Mouse (Mus musculus) urinary bladder, postnatal 25 days (tissue): ENCODE results near the gene Prpf40a.

ENCODE experiments used
- DNase-seq: peaks from one replicate; pipeline ENCODE4 v3.0.0; 2022; ENCODE audit warnings: low spot score

Gene Prpf40a

GRCm38 (mm10) chr2:53190684-53191511 is at the start of gene Prpf40a:
TSS of gene Prpf40a (minus strand) at chr2:53191284.
- DNase-seq = peak; percentile 100

GRCm38 (mm10) chr2:53222242-53222641 is 31.2 kb upstream of the Prpf40a start:
- no peak for DNase-seq

- DNase-seq = no peak
Observed at GRCm38 (mm10) chr2:53213493-53213892, 22.4 kb upstream of the Prpf40a start.

DNA sequence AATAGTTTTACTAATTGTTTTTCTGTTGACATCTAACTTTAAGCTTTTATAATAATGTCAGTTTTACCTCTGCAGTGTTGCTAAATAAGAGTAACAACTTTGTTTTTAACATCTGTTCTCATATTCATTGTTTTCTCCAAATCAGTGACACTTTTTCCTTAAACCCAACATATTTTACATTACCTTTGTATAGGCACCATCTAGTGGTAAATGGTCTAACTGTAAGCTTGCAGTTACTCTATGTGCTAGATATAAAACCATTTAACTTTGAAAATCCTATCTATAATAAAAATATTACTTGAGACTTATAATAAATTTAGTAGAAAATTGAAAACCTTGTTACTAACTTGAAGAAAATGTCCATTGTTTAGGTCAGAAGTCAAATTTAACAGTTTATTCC is 15.7 kb upstream of the Prpf40a start:
- no peak for DNase-seq

- DNase-seq = no peak
Observed at GRCm38 (mm10) chr2:53204373-53205274, 13.5 kb upstream of the Prpf40a start.

DNA sequence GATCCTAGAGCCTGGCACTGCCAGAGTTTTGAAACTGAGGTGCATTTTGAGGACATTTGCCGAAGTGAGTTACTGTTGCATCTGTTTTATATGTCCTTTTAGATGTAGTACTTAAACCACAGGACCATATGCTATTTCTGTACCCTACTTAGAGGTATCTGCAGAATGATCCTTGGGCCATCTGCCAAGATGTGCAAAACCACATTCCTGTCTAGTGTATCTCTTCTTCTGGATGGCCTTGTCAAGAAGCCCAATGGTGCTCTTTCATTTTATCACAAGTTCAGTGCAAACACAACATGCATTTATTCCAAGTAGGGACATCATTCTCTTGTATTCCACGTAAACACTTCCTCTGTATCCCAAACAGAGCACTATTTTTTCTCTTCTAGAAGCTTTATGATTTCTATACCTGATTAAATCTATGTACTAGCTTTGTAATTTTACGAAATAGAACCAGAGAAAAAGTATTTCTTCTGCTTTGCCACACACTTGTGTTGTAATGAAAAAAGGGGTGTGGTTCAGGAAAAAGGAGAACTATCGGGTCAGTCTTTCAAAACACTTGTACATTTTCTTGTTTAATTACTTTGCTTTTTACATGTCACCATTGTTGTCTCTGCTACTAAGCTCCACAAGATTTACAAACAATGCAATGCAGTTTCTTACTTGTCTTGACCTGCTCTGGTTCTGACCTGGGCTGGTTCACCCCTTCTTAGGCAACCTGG is 9.2 kb upstream of the Prpf40a start:
- no peak for DNase-seq

GRCm38 (mm10) chr2:53199203-53199602 is 8.1 kb upstream of the Prpf40a start:
- DNase-seq = no peak

- no peak for DNase-seq
Observed at GRCm38 (mm10) chr2:53196431-53196830, 5.3 kb upstream of the Prpf40a start.

- DNase-seq = no peak
Observed at GRCm38 (mm10) chr2:53192386-53192785, 1.3 kb upstream of the Prpf40a start.

DNA sequence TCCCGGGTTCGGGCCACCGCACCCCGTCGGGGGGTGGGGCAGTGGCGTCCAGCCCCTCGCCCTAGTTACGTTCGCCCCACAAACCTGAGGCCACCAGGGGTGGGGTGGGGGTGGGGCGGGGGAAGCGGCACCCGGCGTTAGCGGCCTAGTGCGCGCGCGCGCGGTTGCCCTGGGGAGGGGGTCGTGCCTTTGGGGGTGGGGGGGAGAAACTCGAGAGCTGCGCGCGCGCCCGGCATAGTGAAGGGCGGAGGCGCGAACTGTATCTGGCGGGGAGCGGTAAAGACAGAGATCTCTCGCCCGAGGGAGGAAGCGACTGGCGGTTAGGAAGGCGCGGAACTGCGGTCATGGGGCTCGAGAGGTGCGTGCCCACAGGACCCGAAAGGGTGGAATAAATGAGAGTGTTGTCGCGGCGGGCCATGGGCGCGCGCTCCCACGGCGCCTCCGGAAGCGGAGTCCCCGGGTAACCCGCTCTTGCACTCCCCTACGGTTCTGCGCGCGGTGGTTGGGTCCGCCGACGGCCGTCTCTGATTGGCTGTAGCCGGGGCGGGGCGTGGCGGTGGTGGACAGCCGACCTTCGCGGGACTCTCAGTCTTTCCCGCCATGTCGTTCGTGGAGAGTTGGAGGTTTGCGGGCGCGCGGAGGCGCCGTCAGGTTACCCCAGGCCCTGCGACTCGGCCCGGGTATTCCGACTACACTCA is 588 bp upstream of the Prpf40a start, which contains the start of gene Arl6ip6:
Gene Arl6ip6 (plus strand): TSS at position 204 of the 698 bp plus-strand sequence.
- DNase-seq = peak; percentile 97

DNA sequence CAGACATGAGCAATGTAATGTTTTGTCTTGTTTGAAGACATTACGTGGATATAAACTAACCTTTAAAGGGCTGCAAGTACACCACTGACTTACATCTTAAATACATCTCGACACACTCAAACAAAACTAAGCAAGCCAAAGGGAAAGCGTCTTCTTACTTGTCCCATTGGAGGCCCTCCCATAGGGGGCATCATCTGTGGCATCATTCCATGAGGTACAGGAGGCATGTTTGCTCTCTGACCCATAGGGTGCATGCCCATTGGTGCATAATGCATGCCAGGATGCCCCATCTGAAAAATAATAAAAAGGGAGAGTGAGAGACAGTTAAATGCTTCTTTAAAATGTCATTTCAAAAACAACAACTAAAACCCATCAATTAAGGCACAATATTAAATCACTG is 1.3 kb downstream of the Prpf40a start:
- DNase-seq = no peak

DNA sequence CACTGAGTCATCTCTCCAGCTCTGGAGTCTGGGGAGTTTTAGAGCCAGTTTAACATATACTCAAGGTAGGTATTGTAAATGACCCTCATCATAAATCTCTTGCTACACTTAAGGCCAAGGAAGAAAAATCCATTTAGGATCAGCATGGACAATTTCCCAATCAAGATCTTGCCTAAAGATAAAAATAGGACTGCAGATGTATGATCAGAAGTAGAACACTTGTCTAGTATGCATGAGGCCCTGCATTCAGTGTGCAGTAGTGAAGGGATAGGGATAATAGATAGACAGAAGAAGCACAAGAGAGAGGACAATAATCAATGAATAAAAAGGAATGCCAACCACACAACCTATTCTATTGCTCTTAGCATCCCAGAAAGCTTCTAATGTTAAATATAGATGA is 11.2 kb downstream of the Prpf40a start:
- no peak for DNase-seq

GRCm38 (mm10) chr2:53178966-53179365 is 12.1 kb downstream of the Prpf40a start:
- no peak for DNase-seq

GRCm38 (mm10) chr2:53173966-53174365 is 17.1 kb downstream of the Prpf40a start:
- no peak for DNase-seq

- DNase-seq = no peak
Observed at GRCm38 (mm10) chr2:53146852-53147251, 44.2 kb downstream of the Prpf40a start.

DNA sequence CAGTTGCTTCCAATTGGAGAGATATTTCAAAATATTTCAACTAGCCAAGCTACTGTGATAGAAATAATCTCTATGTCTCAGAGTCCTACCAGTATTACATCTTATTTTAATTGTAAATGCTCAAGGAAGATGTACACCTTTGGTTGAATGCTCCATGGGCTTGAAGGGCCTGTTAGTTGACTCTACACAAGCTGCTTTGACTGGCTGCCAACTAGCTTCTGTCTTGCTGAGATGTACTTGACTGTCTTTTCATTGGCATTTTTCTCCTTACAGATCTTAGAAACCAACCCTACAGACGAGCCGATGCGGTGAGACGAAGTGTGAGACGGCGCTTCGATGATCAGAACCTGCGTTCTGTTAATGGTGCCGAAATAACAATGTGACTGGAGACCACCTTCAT is 59.5 kb downstream of the Prpf40a start:
- DNase-seq = no peak

- no peak for DNase-seq
Observed at GRCm38 (mm10) chr2:53129070-53129469, 62.0 kb downstream of the Prpf40a start.

GRCm38 (mm10) chr2:53125998-53126397 is 65.1 kb downstream of the Prpf40a start:
- no peak for DNase-seq

DNA sequence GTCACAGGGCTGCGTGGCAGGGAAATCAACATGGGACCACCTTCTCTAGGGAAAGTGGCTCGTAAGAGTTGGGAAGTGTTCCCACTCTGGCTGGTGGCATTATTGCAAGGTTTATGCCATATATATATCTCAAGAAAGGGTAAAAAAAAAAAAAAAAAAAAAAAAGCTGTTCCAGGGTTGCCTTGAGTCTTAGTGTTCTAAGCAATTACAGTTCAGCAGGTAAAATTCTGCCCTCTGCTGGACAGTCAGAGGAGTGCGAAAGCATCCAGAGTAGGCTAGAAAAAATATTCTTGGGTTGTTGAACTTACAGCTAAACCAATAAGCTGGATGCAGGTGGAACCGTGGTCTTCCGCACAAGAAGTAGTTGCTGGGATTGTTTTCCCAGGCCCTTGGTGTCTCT is 69.3 kb downstream of the Prpf40a start:
- peak; percentile 29 for DNase-seq

- DNase-seq = no peak
Observed at GRCm38 (mm10) chr2:53108547-53108946, 82.5 kb downstream of the Prpf40a start.

- DNase-seq = no peak
Observed at GRCm38 (mm10) chr2:53106472-53106871, 84.6 kb downstream of the Prpf40a start.

DNA sequence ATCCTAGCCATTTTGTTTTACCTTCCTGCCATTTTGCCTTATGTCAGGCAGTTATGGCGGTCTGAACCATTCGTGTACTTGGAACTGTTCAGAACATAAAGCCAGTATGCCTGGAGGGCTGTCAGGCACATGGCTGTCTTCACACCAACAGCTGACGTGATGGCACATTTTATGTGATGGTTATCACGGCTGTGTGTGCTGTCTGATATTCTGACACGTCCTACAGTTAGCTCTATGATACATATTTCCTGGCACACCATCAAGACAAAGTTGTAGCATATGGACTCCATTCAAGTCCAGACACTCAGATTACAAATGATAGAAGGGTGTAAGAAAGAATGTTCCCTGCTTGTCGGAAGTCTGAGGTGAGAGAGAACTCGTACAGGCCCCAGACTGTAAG is 85.0 kb downstream of the Prpf40a start:
- no peak for DNase-seq
